Mouse (Mus musculus) heart, postnatal 0 days (tissue): ENCODE measurements around the gene Gm9999.

ENCODE experiments used
- CTCF ChIP-seq: IDR thresholded peaks from 2 replicates; pipeline ENCODE4 v1.5.1; 2016; ENCODE audit warnings: antibody characterized with exemption, control low read depth, low read depth
- EP300 ChIP-seq: IDR thresholded peaks from 2 replicates; pipeline ENCODE4 v1.6.1; 2016; ENCODE audit warnings: antibody characterized with exemption, low read depth

DNA sequence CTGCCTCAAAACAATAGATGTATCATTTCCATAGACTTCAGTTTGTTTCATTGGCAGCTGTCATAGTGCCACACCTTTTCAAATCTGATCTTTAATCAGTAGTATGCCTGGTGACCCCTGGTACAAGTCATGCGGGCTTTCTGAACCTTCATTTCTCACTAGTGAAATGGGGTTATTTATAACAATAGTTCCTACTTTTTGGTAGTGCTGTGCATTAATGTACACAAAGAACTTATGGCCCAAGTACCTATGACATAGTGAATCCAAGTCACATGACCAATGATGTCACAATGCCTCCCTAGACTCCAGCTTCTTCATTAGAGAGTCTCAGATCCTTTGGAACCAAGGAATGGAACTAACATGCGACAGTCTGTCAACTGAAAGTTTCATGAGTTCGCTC is at the start of gene Gm9999:
- no peak for TF ChIP-seq CTCF
- TF ChIP-seq EP300 = no peak
